Comparison of ENCODE assay signal across 8 mouse cellular contexts in the genomic region with DNA sequence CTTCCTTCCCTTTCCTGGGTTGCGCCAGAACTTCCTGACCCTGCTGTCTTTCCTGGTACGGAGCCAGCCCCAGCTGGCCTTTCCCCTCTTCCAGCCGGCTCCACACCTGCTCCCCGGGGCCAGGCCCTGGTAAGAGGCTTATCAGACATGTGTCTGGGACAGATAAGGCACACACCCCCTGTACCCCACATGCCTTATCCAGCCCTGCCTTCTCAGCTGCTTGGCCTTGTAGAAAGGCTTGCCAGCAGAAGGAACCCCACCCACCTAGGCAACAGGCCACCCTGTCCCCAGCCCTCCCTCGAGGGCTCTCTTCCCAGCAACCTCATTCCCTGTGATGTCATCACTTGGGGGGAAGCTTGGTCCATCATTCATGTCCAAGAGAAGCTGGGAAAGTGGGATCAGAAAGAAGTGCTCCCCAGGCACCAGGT. TPM values are rescaled to one million over a fixed set of nuclear protein-coding genes. Genes with fewer than 3 reads are reported as not detected.
DNase-seq lines count a peak whose midpoint lies in the region; ATAC-seq and TF ChIP-seq lines count a peak whose summit lies in the region.

No protein-coding gene starts in this region.

- ATAC-seq in intestine, postnatal 0 days = peak; percentile 93
- ATAC-seq in monocyte, adult 5-6 weeks (replicated peaks; ENCODE audit: insufficient number of reproducible peaks, low FRiP score, low TSS enrichment, poor library complexity, severe bottlenecking) = no peak

- WGBS in intestine, postnatal 0 days = under 1% methylated on average over 5 of the region's 5 CpGs

- DNase-seq in urinary bladder, adult 18-20 months (ENCODE audit: low spot score in 2 of 2) = peak; percentile 38 to 56
- DNase-seq in urinary bladder, postnatal 10 days (ENCODE audit: low spot score) = no peak
- peak; percentile 84 to 88 for DNase-seq in heart, adult 18-20 months
- peak; percentile 56 to 73 for DNase-seq in lung, adult 18-20 months
- peak; percentile 48 for DNase-seq in ovary, postnatal 14 days (ENCODE audit: low spot score)
- no peak for DNase-seq in right cerebral cortex, postnatal 10 days (ENCODE audit: low spot score in 2 of 2)

- no peak overlapping the region for H3K4me3 ChIP-seq in intestine, postnatal 0 days (ENCODE audit: low read depth, low read length)

- 0 out of 2 replicates have a peak, but pooled peaks cover 3% of the 10 kb centered on the region for H3K27me3 ChIP-seq in intestine, postnatal 0 days (replicated peaks; ENCODE audit: control insufficient read depth, insufficient read depth, low read length)

- H3K9ac ChIP-seq in intestine, postnatal 0 days (ENCODE audit: low read depth, low read length) = no peak overlapping the region

- H3K36me3 ChIP-seq in intestine, postnatal 0 days (ENCODE audit: control insufficient read depth, insufficient read depth) = no peaks in the 10 kb centered on the region

- TF ChIP-seq CTCF in intestine, postnatal 0 days (IDR thresholded peaks at IDR 0.05; ENCODE audit: low read depth) = no peak

- peak overlapping the region; percentile 49 for H3K4me2 ChIP-seq in intestine, postnatal 0 days (replicated peaks; ENCODE audit: low read depth)

- H3K27ac ChIP-seq in intestine, postnatal 0 days (ENCODE audit: low read depth, low read length) = peak overlapping the region; percentile 54

- H3K4me1 ChIP-seq in intestine, postnatal 0 days (replicated peaks; ENCODE audit: control insufficient read depth, insufficient read depth, low read length) = peaks cover 3% of the 10 kb centered on the region; the same call in 1 of the 2 replicates

- no peaks in the 10 kb centered on the region for H3K9me3 ChIP-seq in intestine, postnatal 0 days (ENCODE audit: control insufficient read depth)

RNA-seq across cellular contexts. Expression of a gene that starts 4.2 kb away (rescaled TPM):
- total RNA-seq in heart, adult 18-20 months (2021) = 1 to 10 TPM; 1.7 to 2.1 TPM
- 4.9 and 5.8 TPM in 2 replicates for polyA plus RNA-seq in intestine, postnatal 0 days (2015; fragmentation: Nextera tagmentation; extraction: Ambion mirVana)
- 1.8 to 2.8 TPM in 2 of 3 replicates, not detected in the other for total RNA-seq in monocyte, adult 5-6 weeks (2017)

RNA-seq across cellular contexts. Expression of a gene that starts 42.2 kb away (rescaled TPM):
- under 1 TPM; 0.30 to 0.64 TPM for total RNA-seq in heart, adult 18-20 months (2021)
- 0.64 and 0.80 TPM in 2 replicates for polyA plus RNA-seq in intestine, postnatal 0 days (2015; fragmentation: Nextera tagmentation; extraction: Ambion mirVana)
- total RNA-seq in monocyte, adult 5-6 weeks (2017) = not detected in 3 replicates

RNA-seq across cellular contexts. Expression of a gene that starts 53.1 kb away (rescaled TPM):
- total RNA-seq in heart, adult 18-20 months (2021) = 1 to 10 TPM; 4.0 to 4.4 TPM
- 8.7 and 8.9 TPM in 2 replicates for polyA plus RNA-seq in intestine, postnatal 0 days (2015; fragmentation: Nextera tagmentation; extraction: Ambion mirVana)
- not detected in 3 replicates for total RNA-seq in monocyte, adult 5-6 weeks (2017)

RNA-seq across cellular contexts. Expression of a gene that starts 57.0 kb away (rescaled TPM):
- 100 to 1,000 TPM in 1 of 2 experiments, 10 to 100 TPM in 1; 96.3 to 121 TPM for total RNA-seq in heart, adult 18-20 months (2021)
- 441 and 442 TPM in 2 replicates for polyA plus RNA-seq in intestine, postnatal 0 days (2015; fragmentation: Nextera tagmentation; extraction: Ambion mirVana)
- 121 to 188 TPM (median 178 TPM) in 3 replicates for total RNA-seq in monocyte, adult 5-6 weeks (2017)

Comparison
In these comparisons a context has a peak if more than half of its experiments do, and no peak if none do; other contexts are left out.
1. DNase-seq: peak in urinary bladder, adult 18-20 months (2 of 2), heart, adult 18-20 months (2 of 2), lung, adult 18-20 months (2 of 2) and ovary, postnatal 14 days (single experiment); none in urinary bladder, postnatal 10 days (single experiment) and right cerebral cortex, postnatal 10 days (0 of 2).